Mouse (Mus musculus) liver, embryonic 14.5 days (tissue): Measurements from ENCODE around the gene 4931406P16Rik. TPM values are rescaled to one million over a fixed set of nuclear protein-coding genes. Genes with fewer than 3 reads are reported as not detected.
A peak's percentile ranks its signal among the peaks of the same experiment; 100 is the strongest.

Source experiments
- ATAC-seq: fragments of 200-750 bp; cut with Nextera tagmentation; 2 replicates; pipeline ENCODE4 v1.8.0; 2017; ENCODE audit warnings: moderate number of reproducible peaks, mild to moderate bottlenecking, moderate library complexity; ENCODE audit not compliant: insufficient read depth
- DNase-seq, 3 experiments: peaks; one replicate each; pipeline ENCODE4 v3.0.0-alpha.2; 2012 to 2013; ENCODE audit warnings: low read depth in 3 of 3, low spot score in 3 of 3
- H3K27ac ChIP-seq: fragments of 300-500 bp; sonication (generic); 2 replicates; pipeline ENCODE4 v1.5.1; 2014; ENCODE audit warnings: moderate library complexity, mild to moderate bottlenecking, control low read depth, inconsistent platforms
- H3K27me3 ChIP-seq: fragments of 300-500 bp; sonication (generic); 2 replicates; pipeline ENCODE4 v1.6.1; 2014; ENCODE audit warnings: mild to moderate bottlenecking, low read length, moderate library complexity; ENCODE audit not compliant: control insufficient read depth, insufficient read depth
- H3K36me3 ChIP-seq: fragments of 300-500 bp; sonication (generic); replicated peaks from 2 replicates; pipeline ENCODE4 v1.6.1; 2014; ENCODE audit warnings: low read depth; ENCODE audit not compliant: control insufficient read depth, insufficient read depth
- H3K4me1 ChIP-seq, 2 experiments: fragments of 200-500 bp in 1 of 2; fragments of 300-500 bp in 1 of 2; sonication (generic) in 1 of 2; replicated peaks; 2 replicates each; pipeline ENCODE4 v1.6.1; 2012 to 2014; ENCODE audit warnings: antibody characterized with exemption in 1 of 2, inconsistent platforms in 1 of 2, low read length in 1 of 2; ENCODE audit not compliant: control insufficient read depth in 2 of 2, insufficient read depth in 2 of 2
- H3K4me2 ChIP-seq: fragments of 300-500 bp; sonication (generic); 2 replicates; pipeline ENCODE4 v1.6.1; 2014; ENCODE audit warnings: low read depth, mild to moderate bottlenecking, control low read depth, moderate library complexity
- H3K4me3 ChIP-seq, 2 experiments: fragments of 200-500 bp in 1 of 2; fragments of 300-500 bp in 1 of 2; sonication (generic) in 1 of 2; 2 replicates each; pipeline ENCODE4 v1.5.1; 2012 to 2014; ENCODE audit warnings: low read depth in 2 of 2, low read length in 2 of 2, mild to moderate bottlenecking in 2 of 2, control low read depth in 1 of 2, inconsistent platforms in 1 of 2, moderate library complexity in 1 of 2; ENCODE audit not compliant: insufficient read depth in 1 of 2
- H3K9ac ChIP-seq: fragments of 300-500 bp; sonication (generic); replicated peaks from 2 replicates; pipeline ENCODE4 v1.6.1; 2014; ENCODE audit warnings: mild to moderate bottlenecking, control low read depth, moderate library complexity
- H3K9me3 ChIP-seq: fragments of 300-500 bp; sonication (generic); 2 replicates; pipeline ENCODE4 v1.6.1; 2016; ENCODE audit warnings: low read length, mixed read lengths; ENCODE audit not compliant: control insufficient read depth
- CTCF ChIP-seq: IDR thresholded peaks from 2 replicates; pipeline ENCODE4 v1.5.1; 2016; ENCODE audit warnings: antibody characterized with exemption, low read depth, control low read depth
- EP300 ChIP-seq: IDR thresholded peaks from 2 replicates; pipeline ENCODE4 v1.6.1; 2016; ENCODE audit warnings: antibody characterized with exemption, low read depth
- WGBS: fragments of 180-500 bp; shearing (Covaris S2); extraction: QIAGEN DNeasy Blood & Tissue Kit; methylation state at CpG from one replicate; pipeline ENCODE4 v1.1.7; 2014; ENCODE audit not compliant: insufficient replicate concordance; 5-methylcytosine and 5-hydroxymethylcytosine counted together
- polyA plus RNA-seq, 2 experiments: library from polyadenylated mRNA; depleted of rRNA in 1 of 2; stranded (reverse) in 1 of 2; unstranded in 1 of 2; fragments of >200 nt; fragmentation: Nextera tagmentation in 1 of 2; extraction: Ambion mirVana in 1 of 2; gene quantifications; 2 replicates each; pipeline versions ENCODE4 v1.2.1 to v1.2.3; 2012 to 2014

Gene 4931406P16Rik
- polyA plus RNA-seq, 2 experiments = 10.1 to 13.9 TPM

- Histone ChIP-seq H3K4me3 (no peak overlapping the region), H3K9ac (no peak overlapping the region), H3K4me2 (no peak overlapping the region), H3K9me3 (no peaks in the 10 kb centered on the region), H3K4me1 (peaks cover 7 to 23% of the 10 kb centered on the region in 2 experiments), H3K27me3 (no peaks in the 10 kb centered on the region), H3K36me3 (peaks cover 24% of the 10 kb centered on the region), H3K27ac (no peak overlapping the region)
- DNase-seq (no peak), ATAC-seq (no peak)
- no peak for TF ChIP-seq CTCF
- TF ChIP-seq EP300 = no peak
- 84% methylated on average over 6 of the region's 6 CpGs for WGBS
These were observed 89.0 kb downstream of the 4931406P16Rik start for GRCm38 (mm10) chr7:34224308-34224707.

- TF ChIP-seq EP300 (no peak), CTCF (peak; percentile 52)
- H3K9me3 ChIP-seq = no peaks in the 10 kb centered on the region
- H3K4me1 ChIP-seq = peaks cover 2 to 9% of the 10 kb centered on the region in 2 experiments; a peak in 2 of 4 replicates
- no peak overlapping the region for H3K27ac ChIP-seq
- H3K27me3 ChIP-seq = no peaks in the 10 kb centered on the region
- ATAC-seq (no peak), DNase-seq (no peak)
- no peak overlapping the region for H3K4me3 ChIP-seq
- no peak overlapping the region for H3K9ac ChIP-seq
- H3K36me3 ChIP-seq = peaks cover 31% of the 10 kb centered on the region
- 82% methylated on average over 10 of the region's 10 CpGs for WGBS
- no peak overlapping the region for H3K4me2 ChIP-seq
These were observed 91.0 kb downstream of the 4931406P16Rik start for GRCm38 (mm10) chr7:34222340-34222739.

- ATAC-seq (no peak), DNase-seq (no peak)
- H3K9me3 ChIP-seq = no peaks in the 10 kb centered on the region
- no peaks in the 10 kb centered on the region for H3K27me3 ChIP-seq
- TF ChIP-seq EP300 (no peak), CTCF (no peak)
- no peak overlapping the region for H3K9ac ChIP-seq
- no peak overlapping the region for H3K4me2 ChIP-seq
- peaks cover 2 to 6% of the 10 kb centered on the region in 2 experiments; a peak in 2 of 4 replicates for H3K4me1 ChIP-seq
- no peak overlapping the region for H3K27ac ChIP-seq
- no peak overlapping the region for H3K4me3 ChIP-seq
- WGBS = 78% methylated on average over 9 of the region's 9 CpGs
- peaks cover 26% of the 10 kb centered on the region for H3K36me3 ChIP-seq
These were observed 91.6 kb downstream of the 4931406P16Rik start for GRCm38 (mm10) chr7:34221594-34222250.

GRCm38 (mm10) chr7:34218496-34218895 lies 94.9 kb downstream of the 4931406P16Rik start:
- ATAC-seq = no peak

DNA sequence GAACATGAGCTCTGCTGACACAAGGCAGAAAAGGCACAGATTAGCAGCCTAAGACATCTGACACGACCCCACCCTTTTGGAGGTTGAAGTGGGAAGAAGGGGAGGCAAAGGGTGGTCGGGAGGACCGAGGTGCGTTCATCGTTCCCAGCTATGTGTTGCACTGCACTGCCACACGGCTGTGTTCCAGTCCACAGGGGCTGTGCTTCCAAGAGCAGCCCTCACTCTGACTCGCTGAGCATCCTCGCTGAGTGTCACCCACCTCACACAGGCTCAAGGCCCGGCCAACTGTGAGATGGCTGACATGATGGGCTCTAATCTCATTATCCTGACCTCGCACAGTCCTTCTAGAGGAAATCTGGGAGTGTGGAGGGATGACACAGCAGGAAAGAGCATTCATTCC lies 96.9 kb downstream of the 4931406P16Rik start:
- Histone ChIP-seq H3K4me1 (no peaks in the 10 kb centered on the region), H3K9me3 (no peaks in the 10 kb centered on the region), H3K27ac (no peak overlapping the region), H3K27me3 (no peaks in the 10 kb centered on the region), H3K9ac (no peak overlapping the region), H3K4me3 (no peak overlapping the region), H3K4me2 (no peak overlapping the region), H3K36me3 (peaks cover 21% of the 10 kb centered on the region)
- WGBS = 77% methylated on average over 10 of the region's 10 CpGs
- no peak for DNase-seq
- TF ChIP-seq CTCF (no peak), EP300 (no peak)
- ATAC-seq = no peak

More at GRCm38 (mm10) chr7:34218496-34218895, 94.9 kb downstream of the 4931406P16Rik start:
- no peaks in the 10 kb centered on the region for H3K27me3 ChIP-seq
- H3K4me3 ChIP-seq = no peak overlapping the region
- no peaks in the 10 kb centered on the region for H3K4me1 ChIP-seq
- peaks cover 26% of the 10 kb centered on the region for H3K36me3 ChIP-seq
- no peak overlapping the region for H3K9ac ChIP-seq
- DNase-seq = no peak
- H3K9me3 ChIP-seq = no peaks in the 10 kb centered on the region
- 57% methylated on average over 1 of the region's 1 CpGs for WGBS
- no peak overlapping the region for H3K4me2 ChIP-seq
- no peak overlapping the region for H3K27ac ChIP-seq
- TF ChIP-seq CTCF (no peak), EP300 (no peak)
